Mouse (Mus musculus) bone marrow macrophage, adult 2 months (primary cell): Measurements from ENCODE around the gene Hoxd13.

ENCODE experiments used
- CTCF ChIP-seq: IDR thresholded peaks from 2 replicates; pipeline ENCODE4 v1.5.1; 2012; ENCODE audit warnings: low read depth, mild to moderate bottlenecking, low read length, moderate library complexity
- POLR2A ChIP-seq: IDR thresholded peaks from 2 replicates; pipeline ENCODE4 v1.6.1; 2012; ENCODE audit warnings: mild to moderate bottlenecking, low read depth, low read length, borderline replicate concordance

DNA sequence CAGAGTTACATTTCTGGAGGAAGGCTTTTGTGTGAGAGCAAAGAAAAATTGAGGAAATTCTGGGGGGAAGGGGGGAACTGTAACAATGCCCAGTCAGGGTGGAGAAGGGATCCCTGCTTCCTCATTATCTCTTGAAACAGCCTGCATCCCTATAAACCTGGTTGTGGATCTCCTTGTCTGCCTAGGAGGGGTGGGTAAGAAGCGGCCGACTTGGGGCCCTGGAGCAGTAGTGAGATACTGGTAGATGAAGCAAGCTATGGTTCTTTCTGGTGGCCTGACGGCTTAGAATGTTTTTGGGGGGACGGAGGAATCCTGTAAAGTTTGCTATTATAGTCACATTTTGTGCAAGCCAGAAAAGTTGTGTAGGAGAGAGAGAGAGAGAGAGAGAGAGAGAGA, 25.3 kb downstream of the Hoxd13 start:
- no peak for TF ChIP-seq POLR2A
- no peak for TF ChIP-seq CTCF
